Mouse (Mus musculus) CD8-positive naive resting alpha-beta T cell, adult 57 days (primary cell): ENCODE results near the gene Ppp1r3e. TPM values are rescaled to one million over a fixed set of nuclear protein-coding genes. Genes with fewer than 3 reads are reported as not detected.

Experiments
- total RNA-seq: library from RNA; stranded (reverse); gene quantifications from one replicate; pipeline ENCODE4 v1.2.4, GENCODE M21; 2023

Ppp1r3e gene
- 12.5 TPM for total RNA-seq

DNA sequence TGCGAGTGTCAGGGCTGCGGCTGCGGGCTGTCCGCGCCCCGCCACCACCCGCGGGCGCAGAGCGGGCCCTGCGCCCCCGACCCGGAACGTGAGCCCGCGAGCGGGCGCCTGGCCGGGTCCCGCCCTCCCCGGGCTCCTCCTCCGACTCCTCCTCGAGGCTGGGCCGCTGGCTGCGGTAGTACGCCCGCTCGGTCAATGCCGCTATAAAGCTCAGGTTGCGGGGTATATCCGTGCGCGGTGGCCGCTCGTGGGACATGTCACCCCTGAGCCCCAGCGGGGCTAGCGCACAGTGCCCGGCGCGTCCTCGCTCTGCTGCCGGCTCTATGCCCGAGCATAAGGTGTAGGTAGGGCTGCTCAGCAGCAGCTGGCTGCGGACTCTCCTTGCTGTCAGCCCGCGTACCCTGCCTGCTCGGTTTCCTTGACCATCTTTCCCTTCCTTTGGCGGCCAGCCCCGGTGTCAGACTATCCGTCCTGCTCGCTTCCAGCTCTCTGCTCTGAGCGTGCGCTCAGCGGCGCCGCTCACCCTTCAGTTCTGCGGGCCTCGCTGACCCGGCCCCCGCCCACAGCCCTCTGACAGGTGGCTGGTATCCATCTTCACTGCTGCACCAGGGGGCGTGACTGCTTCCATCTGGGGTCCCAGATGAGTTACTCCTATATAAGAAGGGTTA is at the start of gene Ppp1r3e:
Ppp1r3e (minus strand) TSS at position 503 of the 668 bp plus-strand sequence.

DNA sequence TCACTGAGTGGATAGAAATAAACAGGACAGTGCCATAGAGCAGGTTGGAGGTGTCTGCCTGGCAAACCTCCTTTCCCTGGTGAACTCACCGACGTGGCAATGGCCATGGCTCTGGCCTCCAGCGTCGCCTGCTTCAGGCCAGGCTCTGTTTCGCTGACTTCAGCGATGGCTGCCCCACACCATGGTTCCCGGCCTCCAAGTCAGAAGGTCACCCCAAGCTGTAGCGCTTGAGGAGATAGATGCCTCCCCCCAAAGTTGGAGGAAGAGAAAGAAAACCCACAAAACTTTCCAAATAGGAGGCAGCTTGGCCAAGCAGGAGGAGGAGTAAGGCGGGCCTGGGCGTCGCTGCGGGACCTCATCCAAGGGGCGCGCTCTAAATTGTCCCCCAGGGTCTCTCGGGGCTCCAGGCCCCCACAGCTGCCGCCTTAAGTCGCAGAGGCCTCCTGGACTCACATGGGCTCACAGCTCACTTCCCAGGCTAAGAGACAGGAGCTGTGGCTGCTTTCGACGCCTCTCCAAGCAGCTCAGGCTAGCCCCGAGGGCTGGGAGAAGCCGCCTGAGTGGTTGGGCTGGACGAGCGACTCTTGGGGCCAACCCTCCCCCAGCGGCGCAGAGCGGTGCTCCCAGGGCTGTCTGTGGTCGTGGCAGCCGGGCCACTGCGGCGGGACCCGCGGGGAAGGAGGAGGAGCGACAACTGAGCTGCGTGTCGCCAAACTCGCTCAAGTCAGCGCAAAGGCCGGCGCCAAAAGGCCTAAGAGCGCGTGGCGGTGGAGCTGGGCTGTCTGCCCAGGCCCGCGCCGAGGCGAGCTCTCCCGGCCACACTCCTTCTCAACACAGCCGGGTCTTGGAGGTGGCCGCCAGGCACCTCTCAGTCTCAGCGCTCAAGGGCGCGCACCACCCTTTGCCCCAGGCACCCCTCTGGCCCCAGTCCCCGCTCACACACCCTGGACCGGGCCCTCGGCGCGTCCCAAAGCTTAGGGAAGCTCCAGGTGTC is 48.3 kb upstream of the Ppp1r3e start, which contains the start of gene Efs:
Efs (minus strand) TSS at position 778 of the 994 bp plus-strand sequence.

GRCm38 (mm10) chr14:54912886-54913285 is 35.5 kb upstream of the Ppp1r3e start, which contains the start of gene Slc22a17:
Slc22a17 (minus strand) TSS chr14:54913132.

DNA sequence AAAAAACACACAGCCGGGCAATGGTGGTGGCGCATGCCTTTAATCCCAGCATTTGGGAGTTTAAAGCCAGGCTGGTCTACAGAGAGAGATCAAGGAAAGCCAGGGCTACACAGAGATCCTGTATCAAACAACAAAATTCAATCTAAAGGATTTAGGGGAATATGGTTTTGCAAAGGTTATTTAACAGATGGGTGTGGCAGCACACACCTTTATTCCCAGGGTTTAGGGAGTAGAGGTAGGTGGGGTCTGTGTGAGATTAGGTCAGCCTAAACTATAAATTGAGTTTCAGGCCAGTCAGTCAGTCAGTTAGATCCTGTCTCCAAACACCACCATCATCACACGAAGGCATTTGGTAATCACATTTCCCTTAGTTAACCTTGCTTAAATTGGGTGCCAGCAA is 14.8 kb upstream of the Ppp1r3e start, which contains the start of gene Pabpn1:
Pabpn1 (plus strand) TSS at position 301 of the 400 bp plus-strand sequence.

GRCm38 (mm10) chr14:54883154-54884021 is 6.0 kb upstream of the Ppp1r3e start, which contains the start of the genes Bcl2l2 and Gm20521:
Bcl2l2 (plus strand) TSS chr14:54883377.
Gm20521 (plus strand) TSS chr14:54883441.

DNA sequence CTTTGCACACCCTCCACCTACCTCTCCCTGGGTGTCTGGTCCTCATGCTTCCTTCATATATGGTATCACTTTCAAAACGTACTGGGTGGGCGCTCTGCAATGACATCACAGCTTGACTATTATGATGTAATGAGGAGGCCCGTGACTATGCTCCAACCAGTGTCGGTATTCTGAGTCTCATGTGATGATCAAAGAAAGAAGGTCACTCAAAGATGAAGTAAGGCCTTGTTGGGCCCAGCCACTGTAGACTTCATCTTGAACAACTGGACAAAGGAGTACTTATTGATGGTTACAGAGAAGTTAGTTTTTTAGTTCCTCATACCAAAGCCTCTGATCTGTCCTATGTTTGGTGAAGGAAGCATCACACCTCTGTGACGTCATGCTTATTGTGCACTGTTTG is 6.5 kb downstream of the Ppp1r3e start, which contains the start of gene Homez:
Homez (minus strand) TSS at position 101 of the 400 bp plus-strand sequence.

Other genes with a start within 250 kb of the Ppp1r3e start
- not detected for gene Gm17606, start 236.6 kb downstream of the Ppp1r3e start, total RNA-seq
- 6.2 TPM for gene Cdh24, start 236.2 kb downstream of the Ppp1r3e start, total RNA-seq
- gene 1700123O20Rik, start 191.3 kb downstream of the Ppp1r3e start, total RNA-seq, result 29.9 TPM
- 537 TPM for gene Acin1, start 190.6 kb downstream of the Ppp1r3e start, total RNA-seq
- not detected for gene Gm29776, start 178.7 kb downstream of the Ppp1r3e start, total RNA-seq
- 0.55 TPM for gene Cebpe, start 165.4 kb downstream of the Ppp1r3e start, total RNA-seq
- gene Slc7a8, start 95.6 kb downstream of the Ppp1r3e start, total RNA-seq, result 0.43 TPM
- gene Rnf212b, start 63.4 kb downstream of the Ppp1r3e start, total RNA-seq, result not detected
- 6.8 TPM for gene Homez, start 6.6 kb downstream of the Ppp1r3e start, total RNA-seq
- gene Bcl2l2, start 5.8 kb upstream of the Ppp1r3e start, total RNA-seq, result 3.6 TPM
- 0.83 TPM for gene Gm20521, start 5.9 kb upstream of the Ppp1r3e start, total RNA-seq
- 231 TPM for gene Pabpn1, start 14.9 kb upstream of the Ppp1r3e start, total RNA-seq
- gene Slc22a17, start 35.6 kb upstream of the Ppp1r3e start, total RNA-seq, result 2.8 TPM
- gene Efs, start 48.6 kb upstream of the Ppp1r3e start, total RNA-seq, result not detected
- gene Il25, start 55.1 kb upstream of the Ppp1r3e start, total RNA-seq, result not detected
- gene Cmtm5, start 58.7 kb upstream of the Ppp1r3e start, total RNA-seq, result not detected
- not detected for gene Myh6, start 89.4 kb upstream of the Ppp1r3e start, total RNA-seq
- not detected for gene Gm17428, start 99.4 kb upstream of the Ppp1r3e start, total RNA-seq
- gene Myh7, start 117.1 kb upstream of the Ppp1r3e start, total RNA-seq, result not detected
- gene Ngdn, start 137.9 kb upstream of the Ppp1r3e start, total RNA-seq, result 87.3 TPM
- 14.9 TPM for gene Zfhx2, start 214.8 kb upstream of the Ppp1r3e start, total RNA-seq
- gene Thtpa, start 217.2 kb upstream of the Ppp1r3e start, total RNA-seq, result 6.1 TPM
- 131 TPM for gene Ap1g2, start 229.0 kb upstream of the Ppp1r3e start, total RNA-seq
- gene Jph4, start 239.4 kb upstream of the Ppp1r3e start, total RNA-seq, result not detected